Mouse (Mus musculus): Measurements from ENCODE around the gene Tmtc2. TPM values are rescaled to one million over a fixed set of nuclear protein-coding genes. Genes with fewer than 3 reads are reported as not detected.

Gene Tmtc2
- polyA plus RNA-seq, 1 experiment, result 0.97 TPM

DNA sequence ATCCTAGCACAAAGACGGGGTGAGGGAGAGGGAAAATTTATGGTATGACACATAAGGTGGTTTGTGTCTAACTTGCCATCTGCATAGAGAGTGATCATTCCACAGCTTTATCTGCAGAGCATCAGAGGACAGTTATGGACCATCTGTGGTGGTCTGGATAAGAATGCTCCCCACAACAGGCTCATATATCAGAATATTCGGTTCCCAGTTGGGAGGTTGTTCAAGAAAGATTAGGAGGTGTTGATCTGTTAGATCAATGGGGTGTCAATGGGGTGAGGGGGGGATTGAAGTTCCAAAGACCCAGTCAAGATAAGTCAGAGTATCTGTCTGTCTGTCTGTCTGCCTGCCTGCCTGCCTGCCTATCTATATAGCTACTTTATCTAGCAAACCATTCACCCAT is 69.8 kb downstream of the Tmtc2 start:
- Histone ChIP-seq H3K27me3 (ENCODE audit: control insufficient read depth, insufficient read depth, insufficient read length) (no peaks in the 10 kb centered on the region), H3K79me2 (ENCODE audit: control insufficient read depth, insufficient read depth) (no peaks in the 10 kb centered on the region), H3K36me3 (ENCODE audit: control insufficient read depth, insufficient read depth) (no peaks in the 10 kb centered on the region), H3K4me3 (no peak overlapping the region), H3K4me2 (ENCODE audit: low read depth) (no peak overlapping the region), H3ac (ENCODE audit: control insufficient read depth, insufficient read length) (no peak overlapping the region)
- TF ChIP-seq CEBPB (IDR thresholded peaks at IDR 0.05; ENCODE audit: insufficient read depth, poor library complexity, severe bottlenecking) (no peak), MYOD1 (IDR thresholded peaks at IDR 0.05; ENCODE audit: control insufficient read depth in 1 of 3, insufficient read length in 2 of 3, low read depth in 2 of 3) (no peak), POLR2A (IDR thresholded peaks at IDR 0.05; ENCODE audit: insufficient read length, low read depth) (no peak), MYOG (IDR thresholded peaks at IDR 0.05; ENCODE audit: control insufficient read depth in 1 of 3, insufficient read depth in 1 of 3, insufficient read length in 2 of 3, low read depth in 2 of 3) (no peak), TCF12 (IDR thresholded peaks at IDR 0.05; ENCODE audit: insufficient read depth, poor library complexity, severe bottlenecking) (no peak), MAX (IDR thresholded peaks at IDR 0.05; ENCODE audit: low read depth) (no peak), USF1 (IDR thresholded peaks at IDR 0.05; ENCODE audit: low read depth) (no peak), REST (IDR thresholded peaks at IDR 0.05; ENCODE audit: insufficient read depth, insufficient read length) (no peak), SRF (IDR thresholded peaks at IDR 0.05; ENCODE audit: control insufficient read depth, insufficient read length, low read depth) (no peak), POLR2AphosphoS2 (IDR thresholded peaks at IDR 0.05; ENCODE audit: insufficient read length, low read depth) (no peak), TCF3 (IDR thresholded peaks at IDR 0.05; ENCODE audit: insufficient read length, low read depth) (no peak), E2F4 (IDR thresholded peaks at IDR 0.05; ENCODE audit: insufficient read depth) (no peak)

DNA sequence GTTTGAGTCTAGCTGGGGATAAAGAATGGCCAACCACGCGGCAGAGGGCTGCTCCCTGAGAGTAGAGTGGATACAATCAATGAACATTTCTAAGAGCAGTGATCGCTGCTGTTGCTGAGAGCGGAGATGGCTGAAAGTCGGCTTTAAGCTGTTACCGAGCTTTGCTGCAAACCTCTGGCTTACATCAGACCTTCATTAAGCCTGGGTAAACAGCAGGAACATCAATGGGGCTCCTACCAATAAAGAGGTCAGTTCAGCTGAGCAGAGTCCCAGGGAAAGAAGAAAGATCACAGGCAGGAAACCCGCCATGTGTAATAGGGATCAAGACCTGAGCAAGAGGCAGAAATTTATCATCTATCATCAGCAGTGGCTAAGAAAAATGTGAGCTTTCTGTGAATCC is 72.5 kb downstream of the Tmtc2 start:
- no peak for TF ChIP-seq MYOD1 (IDR thresholded peaks at IDR 0.05; ENCODE audit: control insufficient read depth in 1 of 3, insufficient read length in 2 of 3, low read depth in 2 of 3)
- no peak for TF ChIP-seq E2F4 (IDR thresholded peaks at IDR 0.05; ENCODE audit: insufficient read depth)
- no peak for TF ChIP-seq TCF3 (IDR thresholded peaks at IDR 0.05; ENCODE audit: insufficient read length, low read depth)
- no peak for TF ChIP-seq POLR2AphosphoS2 (IDR thresholded peaks at IDR 0.05; ENCODE audit: insufficient read length, low read depth)
- TF ChIP-seq TCF12 (IDR thresholded peaks at IDR 0.05; ENCODE audit: insufficient read depth, poor library complexity, severe bottlenecking), result no peak
- TF ChIP-seq SRF (IDR thresholded peaks at IDR 0.05; ENCODE audit: control insufficient read depth, insufficient read length, low read depth), result no peak
- TF ChIP-seq MYOG (IDR thresholded peaks at IDR 0.05; ENCODE audit: control insufficient read depth in 1 of 3, insufficient read depth in 1 of 3, insufficient read length in 2 of 3, low read depth in 2 of 3), result no peak
- TF ChIP-seq MAX (IDR thresholded peaks at IDR 0.05; ENCODE audit: low read depth), result no peak
- TF ChIP-seq CEBPB (IDR thresholded peaks at IDR 0.05; ENCODE audit: insufficient read depth, poor library complexity, severe bottlenecking), result no peak
- no peak for TF ChIP-seq USF1 (IDR thresholded peaks at IDR 0.05; ENCODE audit: low read depth)
- TF ChIP-seq POLR2A (IDR thresholded peaks at IDR 0.05; ENCODE audit: insufficient read length, low read depth), result no peak
- TF ChIP-seq REST (IDR thresholded peaks at IDR 0.05; ENCODE audit: insufficient read depth, insufficient read length), result no peak
- no peaks in the 10 kb centered on the region for H3K27me3 ChIP-seq (ENCODE audit: control insufficient read depth, insufficient read depth, insufficient read length)
- no peak overlapping the region for H3K4me3 ChIP-seq
- H3K79me2 ChIP-seq (ENCODE audit: control insufficient read depth, insufficient read depth), result no peaks in the 10 kb centered on the region
- no peak overlapping the region for H3ac ChIP-seq (ENCODE audit: control insufficient read depth, insufficient read length)
- no peak overlapping the region for H3K4me2 ChIP-seq (ENCODE audit: low read depth)
- H3K36me3 ChIP-seq (ENCODE audit: control insufficient read depth, insufficient read depth), result no peaks in the 10 kb centered on the region

DNA sequence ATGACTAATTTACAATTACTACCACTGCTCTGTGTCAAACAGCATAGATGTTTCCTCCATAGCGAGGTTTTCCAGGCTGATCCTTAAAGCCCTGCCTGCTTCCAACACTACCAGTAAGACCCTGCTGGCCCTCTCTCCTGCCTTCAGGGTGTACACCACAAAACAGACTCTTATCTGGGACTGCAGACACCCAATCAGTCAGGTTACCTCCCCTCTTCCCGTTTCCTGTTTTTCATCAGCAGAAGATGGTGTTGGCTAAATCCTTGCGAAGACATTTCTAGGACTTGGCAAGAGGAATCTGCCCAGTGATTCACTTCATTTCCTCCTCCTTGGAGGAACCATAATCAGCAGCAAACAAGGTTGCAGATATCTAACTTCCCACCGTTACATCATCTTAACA is 73.8 kb downstream of the Tmtc2 start:
- Histone ChIP-seq H3K4me3 (no peak overlapping the region), H3K4me2 (ENCODE audit: low read depth) (no peak overlapping the region), H3K27me3 (ENCODE audit: control insufficient read depth, insufficient read depth, insufficient read length) (no peaks in the 10 kb centered on the region), H3K79me2 (ENCODE audit: control insufficient read depth, insufficient read depth) (no peaks in the 10 kb centered on the region), H3K36me3 (ENCODE audit: control insufficient read depth, insufficient read depth) (no peaks in the 10 kb centered on the region), H3ac (ENCODE audit: control insufficient read depth, insufficient read length) (no peak overlapping the region)
- no peak for TF ChIP-seq E2F4 (IDR thresholded peaks at IDR 0.05; ENCODE audit: insufficient read depth)
- no peak for TF ChIP-seq CEBPB (IDR thresholded peaks at IDR 0.05; ENCODE audit: insufficient read depth, poor library complexity, severe bottlenecking)
- TF ChIP-seq POLR2A (IDR thresholded peaks at IDR 0.05; ENCODE audit: insufficient read length, low read depth), result no peak
- no peak for TF ChIP-seq MYOG (IDR thresholded peaks at IDR 0.05; ENCODE audit: control insufficient read depth in 1 of 3, insufficient read depth in 1 of 3, insufficient read length in 2 of 3, low read depth in 2 of 3)
- TF ChIP-seq MYOD1 (IDR thresholded peaks at IDR 0.05; ENCODE audit: control insufficient read depth in 1 of 3, insufficient read length in 2 of 3, low read depth in 2 of 3), result no peak
- TF ChIP-seq SRF (IDR thresholded peaks at IDR 0.05; ENCODE audit: control insufficient read depth, insufficient read length, low read depth), result no peak
- no peak for TF ChIP-seq MAX (IDR thresholded peaks at IDR 0.05; ENCODE audit: low read depth)
- no peak for TF ChIP-seq TCF12 (IDR thresholded peaks at IDR 0.05; ENCODE audit: insufficient read depth, poor library complexity, severe bottlenecking)

DNA sequence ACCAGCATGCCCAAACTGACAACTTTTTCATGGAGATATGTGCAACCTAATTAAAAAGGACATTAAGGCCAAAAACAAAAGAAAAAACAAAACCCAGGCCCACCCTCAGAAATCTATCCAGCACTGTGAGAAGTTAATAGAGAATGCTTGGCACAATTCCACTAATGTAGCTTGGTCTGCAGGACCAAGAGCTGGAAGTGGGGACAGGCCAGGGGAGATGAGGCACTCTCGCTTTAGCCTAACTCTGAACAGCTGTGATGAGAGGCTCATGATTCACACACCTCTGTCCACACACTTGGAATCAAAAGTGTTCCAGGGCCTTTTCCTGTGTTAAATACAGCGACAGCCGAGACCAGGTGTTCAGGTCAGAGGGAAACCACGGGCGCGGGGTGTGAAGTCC is 79.0 kb downstream of the Tmtc2 start:
- Histone ChIP-seq H3K27me3 (ENCODE audit: control insufficient read depth, insufficient read depth, insufficient read length) (no peaks in the 10 kb centered on the region), H3K36me3 (ENCODE audit: control insufficient read depth, insufficient read depth) (no peaks in the 10 kb centered on the region), H3K79me2 (ENCODE audit: control insufficient read depth, insufficient read depth) (no peaks in the 10 kb centered on the region), H3K4me3 (no peak overlapping the region), H3K4me2 (ENCODE audit: low read depth) (no peak overlapping the region), H3ac (ENCODE audit: control insufficient read depth, insufficient read length) (no peak overlapping the region)
- TF ChIP-seq USF1 (IDR thresholded peaks at IDR 0.05; ENCODE audit: low read depth), result no peak
- no peak for TF ChIP-seq MYOD1 (IDR thresholded peaks at IDR 0.05; ENCODE audit: control insufficient read depth in 1 of 3, insufficient read length in 2 of 3, low read depth in 2 of 3)
- no peak for TF ChIP-seq TCF12 (IDR thresholded peaks at IDR 0.05; ENCODE audit: insufficient read depth, poor library complexity, severe bottlenecking)
- no peak for TF ChIP-seq TCF3 (IDR thresholded peaks at IDR 0.05; ENCODE audit: insufficient read length, low read depth)
- no peak for TF ChIP-seq REST (IDR thresholded peaks at IDR 0.05; ENCODE audit: insufficient read depth, insufficient read length)
- TF ChIP-seq MYOG (IDR thresholded peaks at IDR 0.05; ENCODE audit: control insufficient read depth in 1 of 3, insufficient read depth in 1 of 3, insufficient read length in 2 of 3, low read depth in 2 of 3), result no peak
- no peak for TF ChIP-seq POLR2AphosphoS2 (IDR thresholded peaks at IDR 0.05; ENCODE audit: insufficient read length, low read depth)
- TF ChIP-seq E2F4 (IDR thresholded peaks at IDR 0.05; ENCODE audit: insufficient read depth), result no peak
- no peak for TF ChIP-seq CEBPB (IDR thresholded peaks at IDR 0.05; ENCODE audit: insufficient read depth, poor library complexity, severe bottlenecking)
- no peak for TF ChIP-seq POLR2A (IDR thresholded peaks at IDR 0.05; ENCODE audit: insufficient read length, low read depth)
